28 mouse cellular contexts compared by ENCODE assay signal in the genomic region with DNA sequence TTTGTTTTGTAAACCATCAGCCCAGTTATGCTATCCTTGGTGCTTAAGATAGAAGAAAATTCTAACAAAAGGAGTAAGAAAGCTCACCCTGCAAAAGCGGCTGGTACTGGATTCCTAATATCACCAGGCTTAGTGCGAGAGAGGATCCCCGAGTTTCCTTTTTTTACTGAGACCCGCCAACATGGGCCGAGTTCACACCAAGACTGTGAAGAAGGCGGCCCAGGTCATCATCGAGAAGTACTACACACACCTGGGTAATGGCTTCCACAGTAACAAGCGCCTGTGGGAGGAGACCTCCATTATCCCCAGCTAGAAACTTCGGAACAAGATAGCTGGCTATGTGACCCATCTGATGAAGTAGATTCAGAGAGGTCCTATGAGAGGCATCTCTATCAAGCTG. TPM values are rescaled to one million over a fixed set of nuclear protein-coding genes. Genes with fewer than 3 reads are reported as not detected.
DNase-seq lines count a peak whose midpoint lies in the region; ATAC-seq and TF ChIP-seq lines count a peak whose summit lies in the region.
"Had no signal": no experiment of that assay in that cellular context is flagged by ENCODE, and none has a peak within 500 bp of the region (broad histone marks: within the 10 kb centered on the region; RNA-seq: fewer than 3 reads in every experiment).

No protein-coding gene starts in this region.

- H3K9ac ChIP-seq in heart, postnatal 0 days (replicated peaks; ENCODE audit: low read depth, low read length): no peak overlapping the region
- H3K9ac ChIP-seq in intestine, postnatal 0 days (ENCODE audit: low read depth, low read length): no peak overlapping the region
- H3K9ac ChIP-seq: embryonic facial prominence, embryonic 13.5 days; forebrain, postnatal 0 days; limb, embryonic 13.5 days; midbrain, embryonic 13.5 days; neural tube, embryonic 13.5 days; stomach, embryonic 15.5 days had no signal

- no peak for TF ChIP-seq EP300 in heart, postnatal 0 days (IDR thresholded peaks at IDR 0.05; ENCODE audit: low read depth)

- H3K27ac ChIP-seq in heart, postnatal 0 days (ENCODE audit: low read depth): 0 out of 2 replicates have a peak overlapping the region, but pooled peaks have one; percentile 100
- H3K27ac ChIP-seq in layer of hippocampus, adult 2 months: peak overlapping the region; percentile 93; the same call in 1 of the 2 replicates
- H3K27ac ChIP-seq in intestine, postnatal 0 days (ENCODE audit: low read depth, low read length): peak overlapping the region; percentile 99; the same call in 1 of the 2 replicates
- H3K27ac ChIP-seq: neural tube, embryonic 13.5 days had no signal

- DNase-seq in cerebellum, adult 9-10 months: peak; percentile 13
- no peak for DNase-seq in cerebellum, postnatal 4 days (ENCODE audit: low spot score in 2 of 2)
- DNase-seq in heart, postnatal 0 days (ENCODE audit: low spot score): no peak
- no peak for DNase-seq in heart, postnatal 4 days
- no peak for DNase-seq in layer of hippocampus, adult 2 months (ENCODE audit: low spot score in 2 of 2)
- DNase-seq in layer of hippocampus, adult 11-12 months (ENCODE audit: low spot score): no peak
- DNase-seq in adrenal gland, adult 2 months: no peak
- DNase-seq: adrenal gland, postnatal 14 days; cerebellum, adult 11 months; cerebellum, adult 9-11 months; forebrain, postnatal 0 days; gastrocnemius, postnatal 10 days; heart, postnatal 14 days; kidney, postnatal 14 days; lung, postnatal 4 days; thymus, postnatal 14 days had no signal

- H3K4me2 ChIP-seq in heart, postnatal 0 days (ENCODE audit: low read depth, low read length): no peak overlapping the region
- H3K4me2 ChIP-seq in intestine, postnatal 0 days (replicated peaks; ENCODE audit: low read depth): no peak overlapping the region
- H3K4me2 ChIP-seq: midbrain, embryonic 13.5 days; neural tube, embryonic 13.5 days had no signal

- peaks cover 11% of the 10 kb centered on the region; the same call in 1 of the 2 replicates for H3K4me1 ChIP-seq in heart, postnatal 0 days (ENCODE audit: control insufficient read depth, insufficient read depth)
- 0 out of 2 replicates have a peak, but pooled peaks cover 18% of the 10 kb centered on the region for H3K4me1 ChIP-seq in intestine, postnatal 0 days (replicated peaks; ENCODE audit: control insufficient read depth, insufficient read depth, low read length)

- TF ChIP-seq CTCF in heart, postnatal 0 days (IDR thresholded peaks at IDR 0.05; ENCODE audit: low read depth): no peak
- no peak for TF ChIP-seq CTCF in layer of hippocampus, adult 2 months (conservative IDR thresholded peaks at IDR 0.05)
- TF ChIP-seq CTCF in intestine, postnatal 0 days (IDR thresholded peaks at IDR 0.05; ENCODE audit: low read depth): no peak

- H3K27me3 ChIP-seq in heart, postnatal 0 days (ENCODE audit: control insufficient read depth, insufficient read depth, low read length): no peaks in the 10 kb centered on the region
- no peaks in the 10 kb centered on the region for H3K27me3 ChIP-seq in intestine, postnatal 0 days (replicated peaks; ENCODE audit: control insufficient read depth, insufficient read depth, low read length)
- H3K27me3 ChIP-seq: CH12.LX; embryonic facial prominence, embryonic 13.5 days; heart, embryonic 13.5 days; limb, embryonic 13.5 days; midbrain, embryonic 13.5 days; neural tube, embryonic 13.5 days; Patski; stomach, embryonic 15.5 days had no signal

- no peak for ATAC-seq in heart, postnatal 0 days (ENCODE audit: insufficient read depth, low read depth)
- no peak for ATAC-seq in intestine, postnatal 0 days
- ATAC-seq: forebrain, postnatal 0 days; hindbrain, embryonic 16.5 days; midbrain, embryonic 13.5 days; Patski had no signal

- H3K9me3 ChIP-seq in heart, postnatal 0 days (replicated peaks; ENCODE audit: control insufficient read depth, low read length): no peaks in the 10 kb centered on the region
- H3K9me3 ChIP-seq in intestine, postnatal 0 days (ENCODE audit: control insufficient read depth): no peaks in the 10 kb centered on the region
- H3K9me3 ChIP-seq: embryonic facial prominence, embryonic 13.5 days; G1E; heart, embryonic 13.5 days; limb, embryonic 13.5 days; midbrain, embryonic 13.5 days; neural tube, embryonic 13.5 days; stomach, embryonic 15.5 days had no signal

- 84% methylated on average over 9 of the region's 9 CpGs for WGBS in heart, postnatal 0 days
- WGBS in intestine, postnatal 0 days: 80% methylated on average over 9 of the region's 9 CpGs

- H3K4me3 ChIP-seq in heart, postnatal 0 days (ENCODE audit: low read depth, low read length): no peak overlapping the region
- no peak overlapping the region for H3K4me3 ChIP-seq in layer of hippocampus, adult 2 months
- H3K4me3 ChIP-seq in intestine, postnatal 0 days (ENCODE audit: low read depth, low read length): no peak overlapping the region
- H3K4me3 ChIP-seq: left cerebral cortex, adult 2 months; midbrain, embryonic 13.5 days; neural tube, embryonic 13.5 days had no signal

- H3K36me3 ChIP-seq in heart, postnatal 0 days (replicated peaks; ENCODE audit: control insufficient read depth, insufficient read depth, low read length): no peaks in the 10 kb centered on the region
- H3K36me3 ChIP-seq in intestine, postnatal 0 days (ENCODE audit: control insufficient read depth, insufficient read depth): no peaks in the 10 kb centered on the region
- H3K36me3 ChIP-seq: embryonic facial prominence, embryonic 13.5 days; G1E; heart, embryonic 13.5 days; limb, embryonic 13.5 days; midbrain, embryonic 13.5 days; neural tube, embryonic 13.5 days; stomach, embryonic 15.5 days had no signal

RNA-seq across cellular contexts. Expression of a gene that starts 1.3 kb away (rescaled TPM):
- 18.6 and 20.6 TPM in 2 replicates for total RNA-seq in heart, postnatal 0 days (2014; rRNA removed; ENCODE audit: low replicate concordance)
- polyA plus RNA-seq in heart, postnatal 0 days (2015; fragmentation: Nextera tagmentation; extraction: Ambion mirVana): 18.5 and 21.0 TPM in 2 replicates
- total RNA-seq in heart, postnatal 4 days (2021): 10 to 100 TPM; 35.3 to 36.0 TPM
- total RNA-seq in layer of hippocampus, adult 2 months (2021): 10 to 100 TPM; 37.7 to 44.8 TPM
- polyA plus RNA-seq in intestine, postnatal 0 days (2015; fragmentation: Nextera tagmentation; extraction: Ambion mirVana): 24.7 and 30.3 TPM in 2 replicates
- 10 to 100 TPM; 45.9 to 49.9 TPM for total RNA-seq in adrenal gland, adult 2 months (2021)
- 5.8 and 6.6 TPM in 2 replicates for polyA plus RNA-seq in adrenal gland, adult 2 months (2012; rRNA removed)
